Mouse (Mus musculus): ENCODE measurements around the gene Il20rb.

Il20rb gene

GRCm38 (mm10) chr9:100470228-100470627, 16.4 kb downstream of the Il20rb start:
- no peak for DNase-seq

GRCm38 (mm10) chr9:100469681-100470080, 16.9 kb downstream of the Il20rb start:
- no peak for DNase-seq

- DNase-seq: no peak
Measured at GRCm38 (mm10) chr9:100468151-100468550, 18.4 kb downstream of the Il20rb start.

GRCm38 (mm10) chr9:100467653-100468052, 18.9 kb downstream of the Il20rb start:
- DNase-seq: no peak

GRCm38 (mm10) chr9:100466743-100467142, 19.8 kb downstream of the Il20rb start:
- DNase-seq: no peak

GRCm38 (mm10) chr9:100465988-100466387, 20.6 kb downstream of the Il20rb start:
- no peak for DNase-seq

- DNase-seq: no peak
Measured at GRCm38 (mm10) chr9:100465380-100465779, 21.2 kb downstream of the Il20rb start.

- no peak for DNase-seq
Measured at GRCm38 (mm10) chr9:100463771-100464170, 22.8 kb downstream of the Il20rb start.

- DNase-seq: peak; percentile 47
Measured at GRCm38 (mm10) chr9:100462098-100462497, 24.5 kb downstream of the Il20rb start.

- DNase-seq: no peak
Measured at GRCm38 (mm10) chr9:100461671-100462070, 24.9 kb downstream of the Il20rb start.

GRCm38 (mm10) chr9:100460203-100460602, 26.4 kb downstream of the Il20rb start:
- DNase-seq: peak; percentile 81

- DNase-seq: peak; percentile 76
Measured at GRCm38 (mm10) chr9:100457971-100458681, 28.5 kb downstream of the Il20rb start.

- DNase-seq: no peak
Measured at GRCm38 (mm10) chr9:100454664-100454993, 32.0 kb downstream of the Il20rb start.

GRCm38 (mm10) chr9:100453944-100454663, 32.5 kb downstream of the Il20rb start:
- DNase-seq: peak; percentile 84

- DNase-seq: no peak
Measured at GRCm38 (mm10) chr9:100452432-100452831, 34.2 kb downstream of the Il20rb start.

GRCm38 (mm10) chr9:100446059-100446686, 40.4 kb downstream of the Il20rb start:
- peak; percentile 76 for DNase-seq

- DNase-seq: no peak
Measured at GRCm38 (mm10) chr9:100440111-100440790, 46.3 kb downstream of the Il20rb start.

- no peak for DNase-seq
Measured at GRCm38 (mm10) chr9:100439481-100439880, 47.1 kb downstream of the Il20rb start.

- DNase-seq: no peak
Measured at GRCm38 (mm10) chr9:100438994-100439393, 47.6 kb downstream of the Il20rb start.

- no peak for DNase-seq
Measured at GRCm38 (mm10) chr9:100436865-100437595, 49.6 kb downstream of the Il20rb start.

- DNase-seq: no peak
Measured at GRCm38 (mm10) chr9:100431355-100431754, 55.2 kb downstream of the Il20rb start.

- no peak for DNase-seq
Measured at GRCm38 (mm10) chr9:100430911-100431310, 55.7 kb downstream of the Il20rb start.

- DNase-seq: no peak
Measured at GRCm38 (mm10) chr9:100419644-100420043, 66.9 kb downstream of the Il20rb start.

All from thymus, postnatal 25 days (tissue).